22 mouse cellular contexts compared by ENCODE assay signal in the genomic region with DNA sequence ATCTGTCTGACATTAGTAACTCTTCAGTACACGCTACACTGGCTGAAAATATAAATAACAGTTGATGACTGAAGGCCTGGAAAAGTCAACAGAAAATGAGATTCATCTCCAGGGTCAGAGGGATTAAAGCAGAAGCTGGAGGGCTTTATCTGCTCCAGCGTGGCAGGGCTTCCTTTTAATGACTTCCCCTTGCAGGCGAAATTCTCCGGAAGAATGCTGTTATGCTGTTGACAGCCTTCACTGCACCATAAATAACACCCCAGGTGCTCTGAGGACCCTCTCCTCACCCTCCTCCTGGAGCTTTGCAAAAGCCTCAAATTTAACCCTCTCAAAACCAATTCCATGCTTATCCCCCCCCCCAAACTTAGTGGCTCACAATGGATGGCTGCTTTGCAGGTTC.
A peak's percentile ranks its signal among the peaks of the same experiment; 100 is the strongest.
DNase-seq lines count a peak whose midpoint lies in the region; ATAC-seq lines count a peak whose summit lies in the region.
"Had no signal": no experiment of that assay in that cellular context is flagged by ENCODE, and none has a peak within 500 bp of the region (broad histone marks: within the 10 kb centered on the region; RNA-seq: fewer than 3 reads in every experiment).

No protein-coding gene starts in this region.

- no peak for ATAC-seq in embryonic facial prominence, embryonic 11.5 days (replicated peaks; ENCODE audit: insufficient number of reproducible peaks, low FRiP score, low TSS enrichment, low read depth)
- no peak for ATAC-seq in erythroblast, adult 5-6 weeks (replicated peaks; ENCODE audit: low FRiP score, poor library complexity, severe bottlenecking)
- ATAC-seq in hindbrain, embryonic 14.5 days (ENCODE audit: low FRiP score): no peak
- ATAC-seq: CD4-positive, CD25-positive, alpha-beta regulatory T cell, adult 4 months; forebrain, embryonic 14.5 days; inflammation-experienced regulatory T-cells, adult 6 months; liver, postnatal 0 days had no signal

- H3K9ac ChIP-seq in embryonic facial prominence, embryonic 11.5 days (replicated peaks; ENCODE audit: low read length): no peak overlapping the region
- H3K9ac ChIP-seq in hindbrain, embryonic 14.5 days: no peak overlapping the region
- H3K9ac ChIP-seq: liver, postnatal 0 days; neural tube, embryonic 15.5 days; stomach, embryonic 15.5 days had no signal

- no peak overlapping the region for H3K4me2 ChIP-seq in embryonic facial prominence, embryonic 11.5 days (ENCODE audit: low read depth, low read length)
- H3K4me2 ChIP-seq in hindbrain, embryonic 14.5 days (replicated peaks): no peak overlapping the region
- H3K4me2 ChIP-seq: neural tube, embryonic 15.5 days; stomach, embryonic 15.5 days had no signal

- no peaks in the 10 kb centered on the region for H3K4me1 ChIP-seq in embryonic facial prominence, embryonic 11.5 days (ENCODE audit: control insufficient read depth, insufficient read depth, low read length)
- H3K4me1 ChIP-seq in embryonic facial prominence, embryonic 10.5 days: peaks cover 5% of the 10 kb centered on the region
- H3K4me1 ChIP-seq in limb, embryonic 10.5 days: peaks cover 23% of the 10 kb centered on the region
- no peaks in the 10 kb centered on the region for H3K4me1 ChIP-seq in hindbrain, embryonic 14.5 days (replicated peaks; ENCODE audit: control insufficient read depth, insufficient read depth, low read length)
- H3K4me1 ChIP-seq: stomach, embryonic 15.5 days had no signal

- no peak overlapping the region for H3K4me3 ChIP-seq in embryonic facial prominence, embryonic 11.5 days (ENCODE audit: low read depth, low read length)
- H3K4me3 ChIP-seq in embryonic facial prominence, embryonic 10.5 days: no peak overlapping the region
- H3K4me3 ChIP-seq in limb, embryonic 10.5 days: no peak overlapping the region
- no peak overlapping the region for H3K4me3 ChIP-seq in hindbrain, embryonic 14.5 days (replicated peaks; ENCODE audit: low read length)
- H3K4me3 ChIP-seq: neural tube, embryonic 15.5 days; stomach, embryonic 15.5 days had no signal

- WGBS in embryonic facial prominence, embryonic 11.5 days: 19% methylated on average over 4 of the region's 4 CpGs
- WGBS in embryonic facial prominence, embryonic 10.5 days: 28% methylated on average over 4 of the region's 4 CpGs
- WGBS in limb, embryonic 10.5 days: 4% methylated on average over 4 of the region's 4 CpGs
- 35% methylated on average over 4 of the region's 4 CpGs for WGBS in hindbrain, embryonic 14.5 days

- H3K27me3 ChIP-seq in embryonic facial prominence, embryonic 11.5 days (ENCODE audit: control insufficient read depth, insufficient read depth, low read length): no peaks in the 10 kb centered on the region
- H3K27me3 ChIP-seq in embryonic facial prominence, embryonic 10.5 days (replicated peaks; ENCODE audit: low read depth, poor library complexity, severe bottlenecking): no peaks in the 10 kb centered on the region
- H3K27me3 ChIP-seq in limb, embryonic 10.5 days (ENCODE audit: low read depth, poor library complexity, severe bottlenecking): no peaks in the 10 kb centered on the region
- H3K27me3 ChIP-seq in hindbrain, embryonic 14.5 days (ENCODE audit: control insufficient read depth, insufficient read depth, low read length): no peaks in the 10 kb centered on the region
- H3K27me3 ChIP-seq: neural tube, embryonic 15.5 days; stomach, embryonic 15.5 days had no signal

- no peaks in the 10 kb centered on the region for H3K36me3 ChIP-seq in embryonic facial prominence, embryonic 11.5 days (replicated peaks; ENCODE audit: control insufficient read depth, insufficient read depth, low read depth, low read length)
- no peaks in the 10 kb centered on the region for H3K36me3 ChIP-seq in embryonic facial prominence, embryonic 10.5 days (replicated peaks)
- H3K36me3 ChIP-seq in limb, embryonic 10.5 days: no peaks in the 10 kb centered on the region
- no peaks in the 10 kb centered on the region for H3K36me3 ChIP-seq in hindbrain, embryonic 14.5 days (replicated peaks; ENCODE audit: control insufficient read depth, insufficient read depth)
- H3K36me3 ChIP-seq: neural tube, embryonic 15.5 days; stomach, embryonic 15.5 days had no signal

- no peaks in the 10 kb centered on the region for H3K9me3 ChIP-seq in embryonic facial prominence, embryonic 11.5 days (replicated peaks; ENCODE audit: control insufficient read depth, low read length)
- no peaks in the 10 kb centered on the region for H3K9me3 ChIP-seq in embryonic facial prominence, embryonic 10.5 days
- H3K9me3 ChIP-seq in limb, embryonic 10.5 days (replicated peaks): no peaks in the 10 kb centered on the region
- no peaks in the 10 kb centered on the region for H3K9me3 ChIP-seq in hindbrain, embryonic 14.5 days (ENCODE audit: control insufficient read depth, low read length)
- H3K9me3 ChIP-seq: neural tube, embryonic 15.5 days; stomach, embryonic 15.5 days had no signal

- no peak overlapping the region for H3K27ac ChIP-seq in embryonic facial prominence, embryonic 11.5 days (replicated peaks; ENCODE audit: low read depth, low read length)
- no peak overlapping the region for H3K27ac ChIP-seq in embryonic facial prominence, embryonic 10.5 days (replicated peaks)
- H3K27ac ChIP-seq in limb, embryonic 10.5 days: peak overlapping the region; percentile 14; the same call in 1 of the 2 replicates
- H3K27ac ChIP-seq in hindbrain, embryonic 14.5 days: no peak overlapping the region
- H3K27ac ChIP-seq: neural tube, embryonic 15.5 days; stomach, embryonic 15.5 days had no signal

- peak; percentile 9 for DNase-seq in embryonic facial prominence, embryonic 11.5 days (ENCODE audit: low spot score)
- no peak for DNase-seq in embryonic facial prominence, embryonic 10.5 days (ENCODE audit: low spot score)
- peak; percentile 56 for DNase-seq in retina, postnatal 1 day
- no peak for DNase-seq in retina, embryonic 14.5 days (ENCODE audit: low spot score)
- DNase-seq in limb, embryonic 10.5 days (ENCODE audit: low spot score): peak; percentile 54
- no peak for DNase-seq in hindbrain, embryonic 14.5 days (ENCODE audit: low spot score)
- DNase-seq in liver: no peak
- DNase-seq: cerebellum, adult 9-10 months; gastrocnemius, postnatal 14 days; kidney, adult 9 months; kidney, postnatal 36 days; liver, postnatal 0 days; lung, postnatal 14 days; right cerebral cortex, postnatal 25 days; thymus, adult 18-20 months; thymus, postnatal 4 days had no signal

Comparison
In these comparisons a context has a peak if more than half of its experiments do, and no peak if none do; other contexts are left out.
1. DNase-seq: peak in embryonic facial prominence, embryonic 11.5 days (single experiment), retina, postnatal 1 day (single experiment) and limb, embryonic 10.5 days (single experiment); none in embryonic facial prominence, embryonic 10.5 days (single experiment), retina, embryonic 14.5 days (single experiment), hindbrain, embryonic 14.5 days (single experiment) and liver (single experiment).